Mouse (Mus musculus): ENCODE measurements around the gene Myo5a. TPM values are rescaled to one million over a fixed set of nuclear protein-coding genes. Genes with fewer than 3 reads are reported as not detected.

Myo5a gene
- total RNA-seq (2021): 10 to 100 TPM in 1 of 2 experiments, 1 to 10 TPM in 1; 9.4 to 11.9 TPM
- polyA plus RNA-seq (2012; rRNA removed): 2.5 and 5.5 TPM in 2 replicates
- long read RNA-seq, partial matches to known transcripts: 1 of 2 reads
- long read RNA-seq, other reads (novel, unspliced or antisense): 1 of 2 reads

- H3K4me3 ChIP-seq: peak within 1 kb of the TSS; percentile 79
- intact Hi-C loops (cut with DNase I): no loop called here
- H3K27me3 ChIP-seq (ENCODE audit: control insufficient read depth, insufficient read depth, low read length): no peaks in the 10 kb centered on the region
- H3K9ac ChIP-seq (ENCODE audit: low read depth, low read length): peak within 1 kb of the TSS; percentile 84
- WGBS: 24% methylated on average over 23 of the region's 23 CpGs
- no peaks in the 10 kb centered on the region for H3K36me3 ChIP-seq (ENCODE audit: control insufficient read depth, insufficient read depth, low read length)
- no peak for TF ChIP-seq EP300 (IDR thresholded peaks at IDR 0.05; ENCODE audit: insufficient read depth, low read depth, low read length)
- H3K4me1 ChIP-seq (ENCODE audit: control insufficient read depth, insufficient read depth, low read length): peaks cover 2% of the 10 kb centered on the region; the same call in 1 of the 2 replicates
- H3K27ac ChIP-seq: peak within 1 kb of the TSS; percentile 73
- DNase-seq: no peak
- no peaks in the 10 kb centered on the region for H3K79me2 ChIP-seq (replicated peaks; ENCODE audit: control insufficient read depth, insufficient read depth, low read length)
Measured at GRCm38 (mm10) chr9:75070457-75071028, at the start of gene Myo5a. Myo5a (plus strand) TSS chr9:75071015.

DNA sequence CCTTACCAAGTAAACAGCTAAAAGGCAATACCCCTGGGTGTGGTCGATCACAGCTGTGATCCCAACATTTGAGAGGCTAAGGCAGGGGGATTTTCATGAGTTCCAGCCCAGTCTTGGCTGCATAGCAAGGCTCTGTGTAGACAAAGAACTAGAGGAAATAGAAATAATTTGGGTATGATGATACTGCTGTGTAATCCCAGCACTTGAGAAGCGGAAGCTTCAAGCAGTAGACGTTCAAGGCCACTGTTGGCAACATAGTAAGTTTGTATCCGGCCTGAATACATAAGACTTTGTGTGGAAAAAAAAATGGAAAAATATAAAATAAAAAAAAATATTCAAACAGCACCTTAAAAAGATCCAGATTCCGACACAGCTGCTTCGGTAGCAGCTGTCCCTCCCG lies 48.3 kb upstream of the Myo5a start:
- H3K79me2 ChIP-seq (replicated peaks; ENCODE audit: control insufficient read depth, insufficient read depth, low read length): no peaks in the 10 kb centered on the region
- no peak overlapping the region for H3K9ac ChIP-seq (ENCODE audit: low read depth, low read length)
- TF ChIP-seq EP300 (IDR thresholded peaks at IDR 0.05; ENCODE audit: insufficient read depth, low read depth, low read length) (no peak), CTCF (IDR thresholded peaks at IDR 0.05) (no peak), POLR2A (IDR thresholded peaks at IDR 0.05; ENCODE audit: insufficient read depth, low read depth, low read length) (no peak)
- H3K4me1 ChIP-seq (ENCODE audit: control insufficient read depth, insufficient read depth, low read length): no peaks in the 10 kb centered on the region
- H3K4me3 ChIP-seq: no peak overlapping the region
- H3K27ac ChIP-seq: no peak overlapping the region
- DNase-seq: no peak
- WGBS: 78% methylated on average over 7 of the region's 7 CpGs
- intact Hi-C loops (cut with DNase I): no loop called here
- no peaks in the 10 kb centered on the region for H3K27me3 ChIP-seq (ENCODE audit: control insufficient read depth, insufficient read depth, low read length)
- H3K36me3 ChIP-seq (ENCODE audit: control insufficient read depth, insufficient read depth, low read length): peaks cover 2% of the 10 kb centered on the region; the same call in 1 of the 2 replicates

DNA sequence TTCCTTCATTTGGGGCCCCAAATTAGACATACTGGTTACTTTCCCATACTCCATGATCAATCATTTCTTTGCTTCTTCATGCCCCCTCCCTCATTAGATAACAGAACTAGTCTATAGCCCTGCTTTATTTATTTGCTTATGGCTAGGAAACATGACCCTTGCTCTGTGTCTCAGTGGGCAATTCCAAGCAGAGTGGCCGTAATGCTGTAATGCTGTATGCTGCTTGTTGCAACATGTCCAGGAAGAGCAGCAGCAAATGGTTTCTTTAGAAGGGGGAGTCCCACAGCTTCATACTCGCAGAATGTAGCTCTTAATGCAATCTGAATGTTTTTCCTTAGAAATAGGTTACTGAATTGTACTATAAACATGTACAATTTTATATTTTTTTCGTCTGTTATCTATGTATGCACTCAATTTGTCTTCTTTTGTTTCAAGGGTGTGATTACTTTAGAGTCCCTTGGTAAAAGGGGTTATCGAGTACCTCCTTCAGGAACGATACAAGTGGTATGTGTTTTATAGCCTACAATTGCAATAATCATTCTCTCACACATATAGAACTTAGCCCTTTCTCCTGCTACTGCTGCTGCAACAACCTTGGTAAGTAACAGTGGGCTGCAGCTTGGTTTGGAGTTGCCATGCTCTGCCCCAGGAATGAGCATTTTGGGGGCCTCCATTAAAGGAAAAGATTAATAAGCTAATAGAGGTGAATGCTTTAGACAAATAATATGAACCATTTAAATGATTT lies 47.5 kb upstream of the Myo5a start:
- WGBS: 84% methylated on average over 5 of the region's 5 CpGs

DNA sequence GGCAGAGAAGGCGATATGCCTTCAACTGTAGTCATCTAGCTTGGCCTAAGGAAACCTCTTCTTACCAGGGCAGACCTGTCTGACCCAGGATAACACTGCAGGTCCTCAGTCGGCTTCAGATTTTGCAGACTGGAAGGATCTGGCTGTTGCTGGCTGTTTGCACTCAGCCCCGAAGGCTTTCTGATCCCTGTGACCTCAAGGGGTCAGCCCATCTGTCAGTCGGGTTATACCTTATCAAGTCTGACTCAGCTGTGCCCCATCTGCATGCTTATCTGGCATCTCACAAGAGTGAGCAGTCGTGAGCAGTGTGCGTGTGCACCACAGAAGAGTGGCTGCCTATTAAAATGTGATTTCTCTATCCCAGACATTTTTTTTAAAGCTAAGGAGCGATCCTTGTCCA lies 46.7 kb upstream of the Myo5a start:
- WGBS: 50% methylated on average over 7 of the region's 7 CpGs
- H3K9ac ChIP-seq (ENCODE audit: low read depth, low read length): no peak overlapping the region
- no peaks in the 10 kb centered on the region for H3K4me1 ChIP-seq (ENCODE audit: control insufficient read depth, insufficient read depth, low read length)
- H3K27me3 ChIP-seq (ENCODE audit: control insufficient read depth, insufficient read depth, low read length): no peaks in the 10 kb centered on the region
- H3K36me3 ChIP-seq (ENCODE audit: control insufficient read depth, insufficient read depth, low read length): peaks cover 2% of the 10 kb centered on the region; the same call in 1 of the 2 replicates
- H3K79me2 ChIP-seq (replicated peaks; ENCODE audit: control insufficient read depth, insufficient read depth, low read length): no peaks in the 10 kb centered on the region
- intact Hi-C loops (cut with DNase I): no loop called here
- TF ChIP-seq POLR2A (IDR thresholded peaks at IDR 0.05; ENCODE audit: insufficient read depth, low read depth, low read length): no peak
- H3K27ac ChIP-seq: no peak overlapping the region
- no peak for DNase-seq
- no peak overlapping the region for H3K4me3 ChIP-seq

More for the DNA sequence above, 47.5 kb upstream of the Myo5a start:
- Histone ChIP-seq H3K27ac (no peak overlapping the region), H3K4me3 (no peak overlapping the region), H3K9ac (ENCODE audit: low read depth, low read length) (no peak overlapping the region), H3K79me2 (replicated peaks; ENCODE audit: control insufficient read depth, insufficient read depth, low read length) (no peaks in the 10 kb centered on the region), H3K4me1 (ENCODE audit: control insufficient read depth, insufficient read depth, low read length) (no peaks in the 10 kb centered on the region), H3K27me3 (ENCODE audit: control insufficient read depth, insufficient read depth, low read length) (no peaks in the 10 kb centered on the region), H3K36me3 (ENCODE audit: control insufficient read depth, insufficient read depth, low read length) (peaks cover 2% of the 10 kb centered on the region; the same call in 1 of the 2 replicates)
- intact Hi-C loops (cut with DNase I): no loop called here
- no peak for TF ChIP-seq CTCF (IDR thresholded peaks at IDR 0.05)
- TF ChIP-seq EP300 (IDR thresholded peaks at IDR 0.05; ENCODE audit: insufficient read depth, low read depth, low read length): no peak
- no peak for TF ChIP-seq POLR2A (IDR thresholded peaks at IDR 0.05; ENCODE audit: insufficient read depth, low read depth, low read length)
- DNase-seq: no peak

DNA sequence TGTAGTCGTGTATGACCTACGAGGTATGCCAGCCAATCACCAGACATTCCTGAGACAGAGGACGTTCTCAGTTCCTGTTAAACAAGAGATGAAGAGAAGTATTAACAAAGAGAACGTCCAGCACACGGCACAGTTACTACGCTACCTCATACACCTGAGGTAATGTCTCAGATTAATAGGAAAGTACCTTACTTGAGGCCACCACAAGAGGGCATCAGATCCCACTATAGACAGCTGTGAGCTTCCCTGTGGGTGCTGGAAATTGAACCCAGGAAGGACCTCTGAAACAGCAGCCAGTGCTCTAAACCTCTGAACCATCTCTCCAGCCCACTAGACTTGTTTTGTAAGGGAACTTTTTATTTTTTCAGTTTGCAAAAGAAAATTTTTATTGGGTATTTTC lies 45.1 kb upstream of the Myo5a start:
- WGBS: 87% methylated on average over 6 of the region's 6 CpGs
- intact Hi-C loops (cut with DNase I): no loop called here
- Histone ChIP-seq H3K36me3 (ENCODE audit: control insufficient read depth, insufficient read depth, low read length) (no peaks in the 10 kb centered on the region; the same call in 1 of the 2 replicates), H3K4me1 (ENCODE audit: control insufficient read depth, insufficient read depth, low read length) (no peaks in the 10 kb centered on the region), H3K4me3 (no peak overlapping the region), H3K27me3 (ENCODE audit: control insufficient read depth, insufficient read depth, low read length) (no peaks in the 10 kb centered on the region), H3K9ac (ENCODE audit: low read depth, low read length) (no peak overlapping the region), H3K79me2 (replicated peaks; ENCODE audit: control insufficient read depth, insufficient read depth, low read length) (no peaks in the 10 kb centered on the region), H3K27ac (no peak overlapping the region)
- peak; percentile 62 for TF ChIP-seq CTCF (IDR thresholded peaks at IDR 0.05)
- TF ChIP-seq EP300 (IDR thresholded peaks at IDR 0.05; ENCODE audit: insufficient read depth, low read depth, low read length): no peak
- TF ChIP-seq POLR2A (IDR thresholded peaks at IDR 0.05; ENCODE audit: insufficient read depth, low read depth, low read length): no peak
- no peak for DNase-seq

DNA sequence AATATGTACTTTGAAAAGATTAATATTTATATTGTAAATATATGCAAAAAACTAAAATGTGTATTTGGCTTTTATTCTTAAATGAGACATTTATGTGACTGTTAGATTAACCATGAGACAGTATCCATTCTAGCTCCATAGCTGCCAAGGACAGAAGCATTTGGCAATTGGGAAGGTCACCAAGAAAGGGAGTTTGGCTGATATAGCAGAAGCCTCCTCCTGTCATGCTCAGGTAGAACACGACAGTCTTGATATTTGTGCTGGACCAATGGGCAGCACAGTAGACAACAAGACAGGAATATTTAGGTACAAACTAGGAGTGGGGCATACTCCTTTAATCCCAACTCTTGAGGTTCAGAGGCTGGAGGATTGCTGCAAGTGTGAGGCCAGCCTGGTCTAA lies 38.4 kb upstream of the Myo5a start:
- Histone ChIP-seq H3K27me3 (ENCODE audit: control insufficient read depth, insufficient read depth, low read length) (no peaks in the 10 kb centered on the region), H3K4me1 (ENCODE audit: control insufficient read depth, insufficient read depth, low read length) (no peaks in the 10 kb centered on the region), H3K27ac (no peak overlapping the region), H3K9ac (ENCODE audit: low read depth, low read length) (no peak overlapping the region), H3K36me3 (ENCODE audit: control insufficient read depth, insufficient read depth, low read length) (no peaks in the 10 kb centered on the region), H3K4me3 (no peak overlapping the region), H3K79me2 (replicated peaks; ENCODE audit: control insufficient read depth, insufficient read depth, low read length) (no peaks in the 10 kb centered on the region)
- WGBS: 65% methylated on average over 1 of the region's 1 CpGs
- TF ChIP-seq EP300 (IDR thresholded peaks at IDR 0.05; ENCODE audit: insufficient read depth, low read depth, low read length) (no peak), CTCF (IDR thresholded peaks at IDR 0.05) (no peak), POLR2A (IDR thresholded peaks at IDR 0.05; ENCODE audit: insufficient read depth, low read depth, low read length) (no peak)
- intact Hi-C loops (cut with DNase I): no loop called here
- DNase-seq: no peak

All from heart, adult 2 months (tissue).